Mouse (Mus musculus) adipocyte (in vitro differentiated cells): Measurements from ENCODE around the gene Mstn.

Source experiments
- DNase-seq: peaks from one replicate; pipeline ENCODE4 v3.0.0-alpha.2; 2016; ENCODE audit warnings: low spot score

Gene Mstn

DNA sequence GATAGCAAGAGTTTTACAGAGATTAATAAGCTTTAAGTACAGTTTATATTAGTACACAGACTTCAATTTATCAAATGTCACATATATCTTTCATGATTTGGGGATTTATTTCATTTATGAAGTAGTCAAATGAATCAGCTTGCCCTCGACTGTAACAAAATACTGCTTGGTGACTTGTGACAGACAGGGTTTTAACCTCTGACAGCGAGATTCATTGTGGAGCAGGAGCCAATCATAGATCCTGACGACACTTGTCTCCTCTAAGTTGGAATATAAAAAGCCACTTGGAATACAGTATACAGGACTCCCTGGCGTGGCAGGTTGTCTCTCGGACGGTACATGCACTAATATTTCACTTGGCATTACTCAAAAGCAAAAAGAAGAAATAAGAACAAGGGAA is at the start of gene Mstn:
Mstn (plus strand) TSS at position 301 of the 400 bp plus-strand sequence.
- DNase-seq: no peak

DNA sequence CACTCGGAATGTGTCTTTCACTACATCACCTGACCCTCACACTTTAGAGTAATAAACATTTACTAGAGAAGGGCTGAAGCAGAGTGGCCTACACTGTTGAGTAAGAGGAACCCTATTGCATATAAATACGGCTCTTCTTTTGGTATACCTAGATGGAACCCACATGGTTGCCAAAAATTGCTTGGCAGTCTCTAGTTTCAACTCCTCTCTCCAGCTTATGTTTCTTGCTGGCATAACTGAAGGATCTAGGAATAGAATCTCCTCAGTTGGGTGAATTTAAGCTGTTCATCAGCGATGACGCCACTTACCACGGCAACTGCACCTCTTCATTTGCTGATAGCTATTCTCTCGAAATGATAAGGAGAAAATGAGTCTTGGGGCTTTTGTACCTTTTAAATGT is 46.7 kb upstream of the Mstn start:
- DNase-seq: no peak

DNA sequence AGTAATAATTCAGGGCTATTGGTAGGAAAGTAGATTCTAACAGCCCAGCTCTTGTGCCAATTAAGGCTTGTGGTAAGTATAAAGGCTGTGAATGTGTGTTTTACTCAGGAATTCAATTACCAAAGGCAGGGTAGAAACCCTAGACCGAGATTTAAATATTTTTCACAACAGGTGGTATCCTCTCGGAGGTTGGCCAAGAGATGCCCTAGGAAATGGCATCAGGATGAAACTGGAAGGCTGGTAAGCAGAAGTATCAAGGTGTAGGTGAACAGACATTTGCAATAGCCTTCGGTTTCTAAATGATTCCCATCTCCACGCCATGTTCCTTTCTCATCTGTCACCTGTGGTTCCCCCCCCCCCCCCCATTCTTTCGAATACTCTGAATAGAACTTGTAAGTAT is 45.8 kb upstream of the Mstn start:
- DNase-seq: no peak

DNA sequence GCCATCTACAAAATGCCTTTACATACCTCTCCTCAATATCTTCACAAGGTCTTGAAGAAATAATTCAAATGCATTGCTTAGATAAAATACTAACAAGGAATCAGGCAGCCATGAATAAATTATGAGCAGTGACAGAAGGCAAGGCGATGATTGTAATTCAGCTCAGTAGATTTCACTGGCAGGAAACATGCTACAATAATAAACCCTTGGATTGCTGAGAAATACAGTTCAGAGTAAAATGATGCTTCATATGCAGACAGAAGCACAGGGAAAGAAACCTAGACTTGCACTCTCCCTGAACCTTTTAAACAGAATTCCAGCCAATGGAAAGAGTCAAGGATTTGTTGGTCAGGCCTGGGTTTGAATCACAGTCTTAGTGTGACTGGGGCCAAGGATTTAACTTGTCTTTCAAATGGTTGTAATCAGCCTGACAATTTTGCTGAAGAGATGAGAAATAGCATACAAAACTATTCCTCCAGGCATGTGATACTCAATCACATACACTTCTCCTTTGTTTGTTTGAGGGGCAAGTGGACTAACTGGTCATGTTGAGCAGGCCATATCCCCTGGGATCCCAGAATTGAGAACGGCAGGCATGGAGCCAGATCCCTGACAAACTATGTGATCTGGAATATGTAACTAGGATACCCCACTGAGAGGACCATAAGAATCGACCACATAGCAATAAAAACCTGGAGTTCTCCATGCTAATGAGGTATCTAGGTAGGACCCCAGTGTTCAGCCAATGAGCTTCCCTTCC is 42.5 kb upstream of the Mstn start:
- no peak for DNase-seq

DNA sequence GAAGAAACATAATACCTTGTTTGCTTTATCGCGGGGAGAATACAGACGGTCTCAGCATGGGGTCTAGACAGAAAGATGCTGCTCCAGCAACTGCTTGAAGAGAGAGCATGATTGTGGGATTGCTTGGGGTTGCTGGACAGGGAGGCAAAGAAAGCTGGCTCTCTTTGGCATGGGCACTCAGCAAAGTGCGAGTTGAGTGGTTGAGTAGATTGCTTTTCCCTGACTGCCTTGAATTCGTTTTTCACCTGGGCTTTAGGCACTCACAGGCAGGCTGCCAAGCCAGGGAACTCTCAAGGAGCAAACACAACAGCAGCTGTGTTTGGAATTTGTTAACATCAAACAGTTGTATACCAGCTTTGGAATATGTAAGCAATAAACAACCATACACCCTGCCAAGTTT is 41.4 kb upstream of the Mstn start, which contains the start of gene 1700019D03Rik:
1700019D03Rik (minus strand) TSS at position 101 of the 400 bp plus-strand sequence.
- DNase-seq: no peak

DNA sequence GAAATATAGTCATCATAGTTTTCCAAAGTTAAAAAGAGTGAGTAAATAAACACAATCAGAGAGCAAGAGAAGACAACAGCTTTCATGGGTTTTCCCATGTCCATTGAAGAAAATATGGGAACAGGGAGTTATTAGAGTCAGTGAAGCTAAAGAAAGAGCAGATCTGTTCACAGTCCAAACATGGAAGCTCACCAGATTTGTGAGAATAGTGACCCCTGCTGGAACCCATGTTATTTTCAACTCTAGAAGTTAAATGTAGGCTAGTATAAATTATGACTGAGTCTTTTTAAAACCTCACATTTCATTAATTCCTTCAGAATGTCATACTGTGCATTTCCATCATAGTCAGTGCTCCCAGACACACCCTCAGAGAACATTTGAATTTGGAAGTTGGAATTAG is 28.9 kb upstream of the Mstn start:
- peak; percentile 37 for DNase-seq

DNA sequence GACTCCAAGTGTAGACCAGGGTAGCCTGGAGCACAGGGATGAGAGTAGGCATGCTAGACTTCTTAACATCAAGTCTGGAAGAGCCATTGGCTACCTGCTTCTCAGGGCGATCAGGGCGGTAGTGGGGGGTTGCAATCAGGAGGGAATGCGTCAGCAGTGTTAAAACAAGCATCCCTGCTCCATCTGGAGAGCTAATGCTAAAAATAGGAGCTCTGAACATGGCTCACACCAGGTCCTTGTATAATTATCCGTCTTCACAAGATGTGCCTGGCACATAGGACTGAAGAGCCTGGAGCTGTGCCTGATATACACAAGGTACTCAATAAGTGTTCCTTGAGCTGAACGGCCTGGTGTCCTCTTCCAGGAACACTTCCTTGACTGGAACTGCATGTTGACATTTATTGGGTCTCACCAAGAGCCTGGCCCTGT is 24.0 kb upstream of the Mstn start:
- DNase-seq: no peak

DNA sequence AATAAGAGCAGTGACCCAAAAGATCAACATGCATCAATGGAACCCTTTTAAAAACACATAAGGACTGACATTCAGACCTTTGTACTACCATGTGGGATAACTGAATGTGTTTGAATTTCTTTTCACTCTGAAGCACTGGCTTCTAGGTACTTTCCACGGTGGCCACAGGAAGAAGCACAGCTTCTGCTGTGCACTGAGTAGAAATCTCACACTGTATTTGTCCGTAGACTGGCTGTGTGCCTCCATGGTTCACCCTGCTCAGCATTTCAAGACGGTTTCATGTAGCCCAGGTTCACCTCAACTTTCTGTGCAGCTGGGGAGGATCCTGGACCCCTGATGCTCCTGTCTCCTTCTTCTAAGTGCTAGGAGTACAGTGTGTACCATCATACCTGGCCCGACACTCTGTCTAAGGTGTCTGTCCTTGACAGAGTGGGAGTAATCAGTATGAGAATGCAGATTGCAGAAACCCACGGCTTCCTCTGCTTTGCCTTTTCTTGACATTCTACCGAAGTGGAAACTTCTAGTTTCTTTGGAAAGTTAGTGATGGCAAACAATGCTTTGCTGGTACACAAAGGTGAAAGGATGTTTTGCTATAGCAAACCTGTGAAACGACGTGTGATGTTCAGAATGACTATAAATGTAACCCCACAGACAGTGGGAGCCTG is 11.5 kb upstream of the Mstn start:
- DNase-seq: no peak

DNA sequence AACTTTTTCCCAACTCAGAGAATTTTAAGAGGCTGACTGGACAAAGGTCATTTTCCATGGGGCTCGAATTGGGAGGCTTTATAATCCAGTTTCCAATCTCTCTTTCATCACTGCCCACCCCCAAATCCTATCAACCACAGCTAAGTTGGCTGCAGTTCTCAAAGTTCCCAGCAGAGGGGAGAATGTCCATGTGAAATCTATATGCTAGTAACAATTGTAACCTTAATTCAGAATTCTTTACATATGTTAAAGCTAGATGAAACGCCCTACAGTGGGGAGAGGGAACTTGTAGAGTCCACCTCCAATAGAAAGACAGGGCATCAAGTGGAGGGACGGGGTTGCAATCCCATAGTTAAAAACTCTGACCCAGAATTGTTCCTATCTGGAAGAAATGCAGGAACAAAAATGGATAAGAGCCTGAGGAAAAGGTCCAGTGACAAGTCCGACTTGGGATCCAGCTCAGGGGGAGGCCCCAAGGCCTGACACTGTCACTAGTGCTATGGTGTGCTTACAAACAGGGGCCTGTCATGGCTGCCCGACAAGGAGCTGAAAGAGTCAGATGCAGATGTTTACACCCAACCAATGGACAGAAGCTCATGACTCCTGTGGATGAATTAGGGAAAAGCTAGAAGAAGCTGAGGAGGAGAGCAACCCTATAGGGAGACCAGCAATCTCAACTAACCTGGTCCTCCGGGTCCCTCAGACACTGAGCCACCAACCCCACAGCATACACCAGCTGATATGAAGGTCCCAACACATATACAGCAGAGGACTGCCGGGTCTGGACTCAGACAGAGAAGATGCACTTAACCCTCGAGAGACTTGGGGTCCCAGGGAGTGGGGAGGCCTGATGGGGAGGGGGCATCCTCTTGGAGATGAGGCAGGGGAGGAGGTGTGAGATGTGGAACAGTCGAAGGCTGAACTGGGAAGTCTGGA is 8.1 kb upstream of the Mstn start:
- DNase-seq: peak; percentile 71

DNA sequence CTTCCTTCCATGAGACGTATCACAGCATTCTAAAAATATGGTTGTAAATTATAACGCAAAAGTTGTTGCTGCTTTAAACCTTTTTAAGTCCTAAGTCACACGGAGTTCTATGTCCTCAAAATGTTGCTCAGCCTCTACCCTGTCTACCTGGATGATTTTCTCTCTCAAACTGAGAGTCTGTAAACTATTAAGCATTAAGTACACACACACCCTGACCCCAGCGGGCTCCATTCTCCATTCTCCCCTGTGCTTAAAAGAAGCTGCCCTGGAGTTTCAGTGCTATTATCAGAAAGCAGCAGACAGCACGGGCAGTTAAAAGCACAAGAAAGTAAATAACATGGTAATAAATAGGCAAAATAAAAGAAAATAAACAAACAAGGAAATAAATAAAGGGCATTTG is 2.3 kb upstream of the Mstn start:
- no peak for DNase-seq

DNA sequence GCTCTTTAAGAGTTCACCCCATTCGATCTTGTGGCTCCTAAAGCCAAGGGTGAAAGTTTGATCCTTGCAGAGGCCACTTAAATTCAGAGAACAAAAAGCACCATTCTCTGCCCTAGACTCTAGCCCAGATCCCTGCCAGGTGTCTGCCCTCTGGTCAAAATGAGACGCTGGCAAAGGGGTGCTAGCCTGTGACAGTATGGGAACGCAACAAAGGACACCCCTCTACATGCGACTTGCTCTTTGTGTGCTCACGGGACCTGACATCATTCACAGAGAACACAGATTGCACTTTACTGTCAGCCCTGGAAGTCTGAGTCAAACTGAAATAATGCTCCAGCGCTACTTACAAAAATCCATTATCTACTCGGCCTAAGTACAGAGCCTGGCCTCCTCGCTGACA is 941 bp upstream of the Mstn start:
- no peak for DNase-seq

DNA sequence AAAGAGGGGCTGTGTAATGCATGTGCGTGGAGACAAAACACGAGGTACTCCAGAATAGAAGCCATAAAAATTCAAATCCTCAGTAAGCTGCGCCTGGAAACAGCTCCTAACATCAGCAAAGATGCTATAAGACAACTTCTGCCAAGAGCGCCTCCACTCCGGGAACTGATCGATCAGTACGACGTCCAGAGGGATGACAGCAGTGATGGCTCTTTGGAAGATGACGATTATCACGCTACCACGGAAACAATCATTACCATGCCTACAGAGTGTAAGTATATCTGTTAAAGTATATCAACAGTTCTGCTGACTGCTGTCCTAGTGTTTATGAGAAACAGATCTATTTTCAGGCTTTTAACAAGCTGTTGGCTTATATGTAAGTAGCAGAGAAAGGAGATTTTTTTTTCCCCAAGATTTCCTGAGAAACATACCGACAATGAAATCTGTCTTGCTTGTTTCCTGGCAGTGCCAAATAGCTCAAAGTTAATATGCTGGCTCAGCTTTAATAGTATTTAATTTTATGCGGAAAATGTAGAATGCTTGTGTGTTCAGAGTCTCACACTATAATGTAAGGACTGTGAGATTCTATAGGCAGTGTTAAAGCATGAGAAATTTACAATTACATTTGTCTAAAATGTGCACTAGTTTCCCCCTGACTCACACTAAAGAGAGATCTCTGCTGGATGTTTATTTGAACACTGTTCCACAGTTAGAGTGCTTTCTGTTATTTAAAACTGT is 600 bp downstream of the Mstn start:
- no peak for DNase-seq

DNA sequence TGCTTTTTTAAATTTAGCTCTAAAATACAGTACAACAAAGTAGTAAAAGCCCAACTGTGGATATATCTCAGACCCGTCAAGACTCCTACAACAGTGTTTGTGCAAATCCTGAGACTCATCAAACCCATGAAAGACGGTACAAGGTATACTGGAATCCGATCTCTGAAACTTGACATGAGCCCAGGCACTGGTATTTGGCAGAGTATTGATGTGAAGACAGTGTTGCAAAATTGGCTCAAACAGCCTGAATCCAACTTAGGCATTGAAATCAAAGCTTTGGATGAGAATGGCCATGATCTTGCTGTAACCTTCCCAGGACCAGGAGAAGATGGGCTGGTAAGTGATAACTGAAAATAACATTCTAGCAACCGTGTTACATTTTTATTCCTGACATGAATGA is 2.5 kb downstream of the Mstn start:
- no peak for DNase-seq

DNA sequence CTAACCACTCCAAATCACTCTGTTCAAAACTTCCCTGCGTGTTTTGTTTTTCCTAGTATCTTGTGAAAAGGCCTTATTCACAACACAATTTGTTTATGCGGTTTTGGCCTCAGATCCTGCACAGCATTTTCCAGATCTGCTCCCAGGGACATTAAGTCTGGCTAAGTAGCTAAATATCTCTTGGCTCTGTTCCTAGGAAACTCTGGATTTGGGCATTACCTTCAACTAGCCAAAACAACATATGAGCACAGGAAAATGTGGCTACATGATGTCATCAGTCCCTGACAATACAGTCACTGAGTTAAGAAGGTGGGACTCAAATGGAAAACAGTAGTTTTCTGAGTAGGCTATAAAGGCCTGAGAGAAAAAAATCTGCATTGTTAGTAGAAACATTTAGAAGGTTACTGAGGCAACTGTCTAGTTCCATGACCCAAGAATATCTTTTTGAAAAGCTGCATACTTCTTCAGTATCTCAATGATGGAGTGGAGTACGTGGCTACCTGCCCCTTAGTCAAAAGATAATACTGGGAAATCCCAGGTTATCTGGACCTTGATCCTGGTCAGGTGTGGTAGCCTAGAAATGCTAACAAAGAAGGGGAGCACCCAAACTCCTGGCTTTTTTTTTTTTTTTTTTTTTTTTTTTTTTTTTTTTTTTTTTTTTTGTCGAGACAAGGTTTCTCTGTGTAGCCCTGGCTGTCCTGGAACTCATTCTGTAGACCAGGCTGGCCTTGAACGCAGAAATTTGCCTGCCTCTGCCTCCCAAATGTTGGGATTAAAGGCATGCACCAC is 8.5 kb downstream of the Mstn start:
- no peak for DNase-seq

DNA sequence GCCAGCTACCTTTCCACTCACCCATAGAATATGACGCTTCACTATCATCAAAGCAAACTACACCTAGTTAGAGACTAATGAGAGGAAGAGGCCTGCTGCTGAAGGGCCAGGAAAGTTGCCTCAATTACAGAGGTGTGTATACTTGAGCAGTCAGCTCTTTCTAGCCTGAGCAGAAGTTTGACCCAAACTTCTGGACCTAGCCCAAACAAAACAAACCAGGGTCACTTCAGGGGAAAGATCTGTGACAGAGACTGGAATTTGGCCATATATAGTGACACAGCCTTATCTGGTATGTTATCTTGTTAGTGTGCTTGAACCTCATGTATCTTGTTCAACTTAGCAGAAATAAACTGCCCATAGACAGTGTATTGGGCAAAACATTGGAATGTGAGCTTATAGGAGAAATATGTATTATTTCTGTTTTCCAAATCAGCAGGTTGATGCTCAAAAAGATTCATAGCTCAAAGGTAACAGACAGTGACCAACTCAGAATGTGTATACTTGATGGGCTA is 9.3 kb downstream of the Mstn start:
- DNase-seq: peak; percentile 6

DNA sequence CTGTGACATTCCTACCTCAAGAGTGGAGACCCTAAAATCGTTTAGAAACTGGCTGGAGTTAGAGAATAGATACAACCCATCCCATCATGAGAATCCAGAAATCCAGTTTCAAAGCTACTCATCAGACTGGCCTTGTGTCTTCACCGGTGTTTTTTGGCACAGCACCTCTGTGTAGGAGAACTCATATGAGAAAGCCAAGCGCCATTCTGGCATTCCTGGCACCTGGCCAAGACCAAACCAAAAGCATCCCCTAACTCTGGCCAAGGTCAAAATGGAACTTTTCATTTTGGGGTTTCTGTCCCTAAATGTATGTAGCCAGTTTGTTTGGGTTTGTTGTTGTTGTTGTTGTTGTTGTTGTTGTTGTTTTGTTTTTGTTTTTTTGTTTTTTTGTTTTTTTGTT is 15.2 kb downstream of the Mstn start:
- DNase-seq: no peak

DNA sequence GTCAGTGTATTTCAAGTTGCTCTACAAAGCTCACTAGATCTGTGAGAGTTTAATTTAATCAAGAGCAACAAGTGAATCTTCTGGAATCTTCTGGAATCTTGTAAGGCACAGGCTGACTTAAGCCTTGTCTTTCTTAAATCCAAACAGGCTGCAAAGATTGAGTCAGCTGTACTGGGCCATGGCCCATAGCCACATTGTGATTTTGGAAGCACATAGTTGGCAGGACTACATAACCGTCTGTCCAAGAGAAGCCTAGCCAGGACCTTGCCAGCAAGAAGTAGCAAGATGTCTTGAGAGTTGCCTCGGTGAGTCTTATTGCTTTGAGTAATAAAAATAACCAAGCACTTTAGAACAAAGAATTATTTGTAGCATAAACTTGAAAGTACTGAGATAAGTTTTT is 18.4 kb downstream of the Mstn start:
- peak; percentile 77 for DNase-seq

DNA sequence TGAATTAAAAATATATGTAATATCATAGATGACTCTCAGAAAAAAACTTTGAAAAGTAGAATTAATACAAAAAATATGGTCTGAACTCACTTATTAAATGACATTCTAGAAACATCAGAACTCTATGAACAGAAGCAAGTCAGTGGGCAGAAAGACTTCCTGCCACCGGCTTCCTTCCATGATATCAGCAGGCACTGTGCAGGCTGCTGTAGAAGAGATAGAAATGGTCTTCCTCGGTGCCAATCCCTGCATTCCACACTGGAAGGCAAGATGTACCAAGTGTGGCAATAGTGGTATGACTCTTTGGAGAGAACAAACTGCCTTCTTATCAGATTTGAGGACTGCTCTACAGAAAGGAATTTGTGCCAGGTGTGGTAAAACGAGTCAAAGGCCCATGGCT is 19.2 kb downstream of the Mstn start:
- no peak for DNase-seq

DNA sequence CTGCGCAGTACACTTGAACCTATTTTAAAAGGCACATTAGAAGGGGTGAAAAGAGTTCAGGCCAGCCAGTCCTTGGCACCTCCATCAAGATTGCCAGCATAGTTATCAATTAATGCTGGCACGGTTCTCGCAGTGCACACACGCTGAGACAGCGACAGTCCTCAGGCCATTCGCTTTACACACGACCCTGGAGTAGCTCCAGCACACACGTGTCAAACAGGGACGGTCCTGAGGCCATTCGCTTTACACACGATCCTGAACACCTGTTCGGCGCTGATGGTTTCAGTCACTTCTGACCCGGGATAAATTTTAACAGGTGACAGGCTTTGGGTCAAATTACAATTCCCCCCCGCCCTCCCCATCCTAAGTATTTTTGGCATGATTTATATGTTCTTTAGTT is 23.8 kb downstream of the Mstn start:
- DNase-seq: no peak

DNA sequence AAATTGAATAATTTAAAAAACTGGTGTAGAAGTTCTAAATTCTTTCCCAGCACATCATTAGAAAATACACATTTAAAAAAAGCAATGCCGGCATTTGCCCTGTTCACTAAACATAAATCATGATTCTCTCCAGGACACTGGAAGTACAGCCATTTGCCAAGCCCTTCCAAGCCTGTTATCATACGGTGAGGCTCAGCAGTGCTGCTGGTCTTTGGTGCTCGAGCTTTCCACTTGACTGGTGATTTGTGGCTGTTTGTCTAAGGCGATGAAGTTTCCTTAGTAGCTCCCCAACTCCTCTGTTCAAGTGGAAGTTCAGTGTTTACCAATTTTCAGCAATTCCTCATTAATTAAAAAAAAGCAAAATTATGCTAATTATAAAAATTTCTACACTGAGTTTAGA is 24.6 kb downstream of the Mstn start:
- DNase-seq: no peak

DNA sequence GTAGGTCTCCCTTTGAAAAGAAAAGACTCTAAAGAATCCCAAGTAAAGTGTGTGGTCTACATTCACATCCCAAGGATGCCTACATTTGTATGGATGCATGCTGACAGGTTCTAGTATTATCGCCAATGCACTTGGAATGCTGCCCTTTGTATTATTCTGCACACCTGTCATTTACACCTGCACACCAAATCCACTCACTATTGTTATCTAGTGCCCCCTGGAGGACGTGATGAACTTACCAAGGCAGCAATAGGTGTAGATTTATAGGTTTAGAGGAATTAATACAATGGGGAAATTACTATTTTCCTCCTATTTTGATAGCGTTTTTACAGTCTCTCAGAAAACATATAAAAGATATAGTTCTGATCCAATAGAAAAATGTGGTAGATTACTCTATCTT is 31.7 kb downstream of the Mstn start:
- DNase-seq: no peak
